Mouse (Mus musculus) embryo, embryonic 10 days (tissue): Measurements from ENCODE around the gene Ccr10.
"Not testable (repeated sequence)": the region's sequence is repeated elsewhere in the genome, so short reads cannot be mapped to it uniquely, and the experiment has no call there.

Experiments
- DNase-seq: peaks from one replicate; pipeline ENCODE4 v3.0.0-alpha.2; 2015; ENCODE audit warnings: low spot score

Ccr10 gene

DNA sequence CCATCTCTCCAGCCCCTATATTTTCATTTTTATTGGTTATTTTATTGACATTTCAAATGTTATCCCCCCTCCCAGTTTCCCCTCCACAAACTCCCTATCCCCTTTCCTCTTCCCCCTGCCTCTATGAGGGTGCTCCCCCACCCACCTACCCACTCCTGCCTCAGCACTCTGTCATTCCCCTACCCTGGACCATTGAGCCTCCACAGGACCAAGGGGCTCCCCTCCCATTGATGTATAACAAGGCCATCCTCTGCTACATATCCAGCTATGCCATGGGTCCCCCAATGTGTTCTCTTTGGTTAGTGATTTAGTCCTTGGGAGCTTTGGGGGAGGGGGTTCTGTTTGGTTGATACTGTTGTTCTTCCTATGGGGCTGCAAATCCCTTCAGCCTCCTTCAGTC lies 20.6 kb downstream of the Ccr10 start:
- DNase-seq: no peak

DNA sequence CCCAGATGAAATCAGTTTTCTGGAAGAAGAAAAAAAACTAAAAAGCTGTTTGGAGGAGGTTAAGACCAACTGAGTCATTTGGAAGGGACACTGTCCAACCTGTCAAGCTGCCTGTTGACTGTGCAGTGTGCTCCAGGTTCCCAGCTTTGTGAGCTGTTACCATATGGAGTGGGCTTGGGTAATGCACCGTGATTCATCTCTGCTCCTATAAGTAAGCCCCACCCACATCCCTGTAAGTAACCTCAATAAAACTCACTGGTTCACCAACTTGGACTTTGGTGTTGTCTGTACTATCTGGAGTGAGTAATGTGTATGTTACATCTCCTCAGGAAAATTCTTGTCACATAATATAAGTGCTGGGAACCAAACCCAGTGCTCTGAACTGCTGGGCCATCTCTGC lies 22.4 kb downstream of the Ccr10 start:
- no peak for DNase-seq

DNA sequence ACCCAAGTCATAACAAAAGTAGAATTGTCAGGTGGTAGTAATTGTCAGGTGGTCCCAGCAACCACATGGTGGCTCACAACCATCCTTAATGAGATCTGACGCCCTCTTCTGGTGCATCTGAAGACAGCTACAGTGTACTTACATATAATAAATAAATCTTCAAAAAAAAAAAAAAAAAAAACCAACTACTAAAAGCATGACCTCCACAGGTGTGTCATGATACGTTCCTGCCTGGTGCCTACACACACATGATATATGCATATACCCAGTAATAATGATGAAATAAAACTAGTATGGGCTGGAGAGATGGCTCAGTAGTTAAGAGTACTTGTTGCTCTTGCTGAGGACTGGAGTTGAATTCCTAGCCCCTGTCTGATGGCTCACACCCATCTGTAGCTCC lies 24.2 kb downstream of the Ccr10 start:
- no peak for DNase-seq

DNA sequence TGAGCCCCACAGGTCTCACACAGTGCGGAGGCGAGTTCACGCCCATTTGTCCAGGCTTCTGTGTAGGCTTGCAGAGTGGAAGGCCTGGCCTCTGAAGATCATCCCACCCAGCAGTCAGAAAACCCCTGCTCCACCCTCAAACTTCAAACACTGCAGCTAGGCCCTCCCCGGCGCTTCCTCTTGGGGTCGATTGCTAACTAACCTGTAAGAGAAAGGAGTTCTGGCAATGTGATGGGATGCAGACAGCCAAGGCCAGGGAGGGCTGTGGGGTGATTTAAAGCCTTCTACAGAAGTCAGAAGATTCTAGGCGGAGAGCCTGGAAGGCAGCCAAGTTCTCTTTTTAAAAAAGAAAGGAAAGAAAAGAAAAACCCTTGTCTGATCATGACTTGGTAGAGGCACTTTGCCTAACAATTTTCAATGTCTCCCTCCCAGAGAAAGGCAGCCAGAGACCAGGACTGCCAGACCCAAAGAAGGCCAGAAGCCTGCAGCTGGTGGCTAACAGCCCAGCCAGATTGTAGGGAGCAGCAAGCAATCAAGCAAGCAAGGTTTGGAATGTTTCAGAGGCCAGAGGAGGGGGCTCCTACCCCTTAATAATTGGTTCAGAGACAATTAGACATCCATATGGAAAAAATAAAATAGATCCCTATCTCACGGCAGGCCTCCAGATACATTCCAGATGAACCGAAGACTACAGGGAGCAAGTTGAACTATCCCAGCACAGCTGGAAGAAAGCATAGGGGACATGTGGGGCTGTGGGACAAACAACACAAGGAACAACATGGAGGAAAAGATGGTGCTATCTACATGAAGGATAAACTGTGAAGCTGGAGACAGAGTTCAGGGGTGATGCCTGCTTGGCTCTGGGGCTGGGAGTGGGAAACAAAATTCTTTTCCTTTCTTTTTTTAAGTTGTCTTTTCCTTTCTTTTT lies 25.8 kb downstream of the Ccr10 start:
- no peak for DNase-seq

DNA sequence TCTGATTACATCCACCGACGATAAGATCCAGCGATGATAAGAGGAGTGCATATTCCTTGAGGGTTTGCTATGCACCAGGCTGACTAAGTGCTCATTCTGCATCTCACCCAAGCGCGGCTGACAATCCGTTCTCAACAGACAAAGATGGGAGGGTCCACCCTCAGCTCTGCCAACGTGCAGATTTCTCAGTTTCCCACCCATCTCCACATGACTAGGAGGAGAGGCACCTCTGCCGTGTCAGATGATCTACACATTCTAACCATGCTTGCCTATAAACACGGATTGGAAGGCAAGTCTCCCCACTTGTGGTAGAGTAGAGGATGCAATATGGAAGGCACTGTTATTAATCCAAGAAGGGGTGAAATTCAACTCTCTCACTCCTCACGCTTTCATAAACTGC lies 26.5 kb downstream of the Ccr10 start:
- no peak for DNase-seq

DNA sequence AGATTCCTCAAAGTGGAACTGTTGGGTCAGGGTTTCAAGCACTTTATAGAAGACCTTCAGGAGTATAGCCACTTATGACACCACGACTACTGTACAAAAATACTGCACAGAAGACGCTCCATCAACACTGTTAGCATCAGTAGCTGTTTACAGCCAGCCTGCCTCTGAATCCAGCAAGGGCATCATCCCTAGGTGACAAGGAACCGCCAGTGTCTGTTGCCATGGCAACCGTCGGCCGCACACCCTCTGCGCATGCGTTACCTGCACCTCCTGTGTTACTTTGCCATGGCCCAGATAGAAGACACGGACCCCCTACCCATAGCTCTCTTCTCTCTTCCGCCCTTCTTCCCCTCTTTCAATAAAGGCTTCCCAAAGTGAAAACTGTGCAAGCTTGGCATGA lies 28.9 kb downstream of the Ccr10 start:
- DNase-seq: peak; percentile 70

DNA sequence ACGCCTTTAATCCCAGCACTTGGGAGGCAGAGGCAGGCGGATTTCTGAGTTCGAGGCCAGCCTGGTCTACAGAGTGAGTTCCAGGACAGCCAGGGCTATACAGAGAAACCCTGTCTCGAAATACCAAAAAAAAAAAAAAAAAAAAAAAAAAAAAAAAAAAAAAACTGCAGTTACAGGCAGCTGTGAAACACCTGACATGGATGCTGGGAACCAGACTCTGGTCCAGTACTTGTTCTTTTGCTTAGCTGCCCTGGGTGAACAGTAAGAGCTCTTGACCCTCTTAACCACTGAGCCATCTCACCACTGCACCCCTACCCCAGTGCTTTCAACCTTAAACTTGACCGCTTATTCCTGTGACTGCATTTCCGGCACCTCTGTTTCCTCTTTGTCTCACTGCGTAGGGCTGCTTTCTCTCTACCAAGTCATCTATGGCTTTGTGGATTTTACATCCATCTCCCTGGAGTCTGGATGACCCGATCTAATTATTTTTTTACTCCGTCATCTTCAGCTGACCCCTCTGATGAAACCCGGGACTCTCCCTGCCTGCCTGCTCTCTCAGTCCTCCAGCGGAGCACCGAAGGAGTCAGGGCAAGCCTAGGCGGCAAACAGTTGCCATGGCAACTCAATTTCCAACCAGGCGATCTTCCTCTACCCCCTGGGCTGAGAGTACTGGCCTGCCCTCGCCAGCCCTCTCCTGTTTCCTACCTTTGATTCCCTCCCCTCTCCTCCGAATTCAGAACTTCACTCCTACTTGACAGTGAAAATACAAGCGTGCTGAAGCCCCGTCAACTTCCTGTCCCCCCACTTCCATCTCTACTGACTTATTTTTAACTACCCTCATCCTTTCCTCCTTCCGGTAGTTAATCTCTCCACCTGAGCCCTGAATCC lies 31.7 kb downstream of the Ccr10 start:
- DNase-seq: peak; percentile 86

DNA sequence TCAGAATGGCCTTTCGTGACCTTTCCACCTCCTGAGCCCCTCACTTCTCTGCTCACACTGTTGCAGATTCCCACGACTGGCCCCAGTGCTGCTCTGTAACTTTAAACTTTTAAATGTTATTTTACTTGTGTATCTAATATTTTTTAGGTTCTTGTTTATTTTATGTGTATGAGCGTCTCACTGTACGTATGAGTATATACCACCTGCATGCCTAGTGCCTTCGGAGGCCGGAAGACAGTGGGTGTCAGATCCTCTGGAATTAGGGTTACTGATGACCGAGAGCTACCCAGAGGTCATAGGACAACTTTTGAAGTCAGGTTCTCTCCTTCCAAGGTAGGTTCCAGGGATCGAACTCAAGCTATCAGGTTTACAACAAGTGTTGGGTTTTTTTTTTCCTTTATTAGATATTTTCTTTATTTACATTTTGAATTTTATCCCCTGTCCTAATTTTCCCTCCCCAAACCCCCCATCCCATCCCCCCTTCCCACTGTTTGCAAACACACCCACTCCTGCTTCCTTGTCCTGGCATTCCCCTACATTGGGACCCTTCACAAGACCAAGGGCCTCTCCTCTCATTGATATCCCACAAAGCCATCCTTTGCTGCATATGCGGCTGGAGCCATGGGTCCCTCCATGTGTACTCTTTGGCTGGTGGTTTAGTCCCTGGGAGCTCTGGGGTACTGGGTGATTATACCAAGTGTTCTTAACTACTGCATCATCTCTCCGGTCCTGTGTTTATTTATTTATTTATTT lies 32.9 kb downstream of the Ccr10 start:
- no peak for DNase-seq

DNA sequence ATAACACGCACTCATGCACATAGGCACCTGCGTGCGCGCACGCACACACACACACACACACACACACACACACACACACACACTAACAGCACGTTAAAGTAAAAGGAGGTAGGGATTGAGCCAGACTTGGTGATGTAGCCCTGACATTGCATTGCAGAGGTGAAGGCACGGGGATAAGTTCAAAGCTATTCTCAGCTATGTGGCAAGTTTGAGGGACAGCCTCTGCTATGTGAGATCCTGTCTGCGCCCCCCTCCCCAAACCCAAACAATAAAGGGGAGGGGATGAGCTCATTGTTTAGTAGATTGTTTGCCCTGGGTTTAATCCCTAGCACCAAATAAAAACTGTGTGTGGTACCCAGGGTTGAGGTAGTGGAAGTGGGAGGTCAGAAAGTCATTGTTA lies 34.2 kb downstream of the Ccr10 start:
- no peak for DNase-seq

DNA sequence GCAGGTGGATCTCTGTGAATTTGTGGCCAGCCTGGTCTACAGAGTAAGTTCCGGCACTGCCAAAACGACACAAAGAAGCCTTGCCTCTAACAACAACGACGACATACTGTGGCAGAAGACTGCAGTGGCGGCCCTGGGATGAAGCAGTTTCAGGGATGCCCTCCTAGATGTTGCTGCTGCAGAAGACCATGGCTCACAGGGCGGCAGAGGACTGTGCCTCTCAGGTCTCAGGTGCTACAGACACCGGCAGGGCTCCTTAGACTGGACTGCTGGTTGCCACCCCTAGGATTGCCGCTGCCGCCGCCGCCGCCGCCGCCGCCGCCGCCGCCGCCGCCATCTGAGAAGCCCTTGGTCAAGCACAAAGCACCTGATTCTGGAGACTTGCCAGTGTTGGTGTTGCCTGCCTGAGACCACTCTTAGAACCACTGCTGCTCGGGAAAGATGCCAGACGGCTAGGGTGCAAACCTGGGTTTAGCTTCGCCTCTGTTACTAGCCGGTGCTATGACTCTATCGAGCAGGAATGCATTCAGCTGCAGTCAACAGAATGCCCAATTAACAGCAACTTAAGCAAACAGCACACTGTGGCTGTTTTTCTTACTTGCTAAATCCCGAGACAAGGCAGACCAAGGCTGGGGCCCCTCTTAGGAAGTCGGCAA lies 35.0 kb downstream of the Ccr10 start:
- DNase-seq: peak; percentile 21

DNA sequence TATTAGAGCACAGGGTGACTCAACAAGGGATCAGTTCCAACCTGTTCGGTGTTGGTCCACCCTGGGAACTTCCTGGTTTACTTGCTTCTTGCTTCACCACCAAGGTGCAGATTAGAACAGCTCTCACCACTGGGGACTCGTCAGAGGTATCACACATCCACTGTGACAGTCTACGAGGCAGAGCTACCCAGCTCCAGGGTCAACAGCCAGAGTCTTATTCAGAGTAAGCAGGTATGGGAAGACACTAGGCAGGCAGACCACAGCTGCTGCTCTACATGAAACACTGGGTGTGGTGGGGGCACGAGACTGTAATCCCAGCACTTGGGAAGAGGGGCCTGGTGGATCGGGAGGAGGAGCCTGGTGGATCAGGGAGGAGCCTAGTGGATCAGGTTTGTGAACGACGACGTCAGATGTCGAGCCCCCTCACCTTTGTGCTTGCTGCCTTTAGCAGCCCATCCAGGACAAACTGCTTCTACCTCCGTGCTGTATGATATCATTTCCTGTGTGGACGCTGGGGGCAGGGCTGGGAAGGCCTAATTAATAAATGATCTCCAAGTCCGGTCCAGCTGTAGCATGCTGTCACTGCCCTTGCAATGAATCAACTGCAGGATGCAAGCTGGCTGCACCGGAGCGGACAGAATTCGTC lies 36.6 kb downstream of the Ccr10 start:
- DNase-seq: peak; percentile 71

DNA sequence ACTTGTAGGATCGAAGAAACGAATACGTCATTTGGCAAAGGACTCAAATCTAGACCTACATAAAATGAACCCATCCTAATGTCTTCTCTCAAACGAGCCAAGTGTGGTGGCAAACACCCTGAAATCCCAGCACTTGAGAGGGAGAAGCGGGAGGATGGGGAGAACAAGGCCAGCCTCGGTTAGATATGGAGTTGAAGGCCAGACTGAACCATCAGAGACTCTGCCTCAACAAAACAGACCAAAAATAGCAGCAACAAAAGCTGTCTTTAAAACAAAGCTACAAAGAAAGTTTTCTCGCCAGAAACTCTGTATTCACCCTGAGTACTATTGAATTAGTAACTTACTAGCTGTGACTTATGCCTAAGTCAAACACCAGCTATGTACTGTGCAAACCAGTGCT lies 38.2 kb downstream of the Ccr10 start:
- DNase-seq: no peak

DNA sequence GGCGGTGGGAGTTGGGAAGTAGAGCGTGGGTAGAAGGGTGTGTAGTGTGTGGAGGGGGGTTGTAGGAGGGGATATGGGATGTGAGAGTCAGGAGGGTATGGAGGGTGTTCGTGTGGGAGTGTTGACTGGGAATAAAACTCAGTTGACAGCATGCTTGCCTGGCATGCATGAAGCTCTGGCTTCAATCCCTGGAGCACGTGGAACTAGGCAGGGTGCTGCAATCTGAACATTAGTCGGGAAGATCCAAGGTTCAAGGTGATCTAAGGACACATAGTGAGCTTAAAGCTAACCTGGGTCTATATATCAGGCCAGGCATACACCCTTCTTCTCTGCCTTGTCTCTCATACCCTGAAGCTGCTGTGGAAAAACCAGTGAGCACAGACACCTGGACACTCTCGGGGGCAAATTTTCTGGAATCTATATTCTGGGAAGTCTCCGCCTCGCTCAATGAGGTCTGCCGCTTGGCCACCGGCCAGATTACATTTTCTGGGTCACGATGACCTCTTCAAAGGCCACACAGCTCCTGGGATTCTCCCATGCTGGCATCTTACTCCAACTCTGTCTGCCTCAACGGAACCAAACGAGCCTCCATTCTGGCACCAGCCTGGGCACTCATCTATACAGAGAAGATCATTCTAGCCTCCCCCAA lies 40.9 kb downstream of the Ccr10 start:
- DNase-seq: no peak

DNA sequence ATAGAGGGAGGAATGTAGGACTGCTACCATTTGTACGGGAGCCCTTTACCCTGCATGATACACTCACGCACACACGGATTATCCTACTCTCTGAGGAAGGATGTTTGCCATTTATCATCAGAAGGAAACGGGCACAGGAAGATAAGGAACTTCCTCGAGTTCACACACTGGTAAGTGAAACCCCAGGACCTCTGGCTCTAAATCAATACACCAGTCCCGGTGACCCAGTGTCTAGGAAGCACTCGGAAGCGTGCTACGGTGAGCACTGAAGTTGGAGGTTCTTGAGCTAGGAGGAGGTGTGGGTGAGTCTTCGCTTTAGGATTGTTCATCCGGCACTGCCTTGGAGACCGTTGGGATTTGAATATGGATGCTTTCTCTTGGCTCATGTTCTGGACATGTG lies 42.2 kb downstream of the Ccr10 start:
- DNase-seq: no peak

DNA sequence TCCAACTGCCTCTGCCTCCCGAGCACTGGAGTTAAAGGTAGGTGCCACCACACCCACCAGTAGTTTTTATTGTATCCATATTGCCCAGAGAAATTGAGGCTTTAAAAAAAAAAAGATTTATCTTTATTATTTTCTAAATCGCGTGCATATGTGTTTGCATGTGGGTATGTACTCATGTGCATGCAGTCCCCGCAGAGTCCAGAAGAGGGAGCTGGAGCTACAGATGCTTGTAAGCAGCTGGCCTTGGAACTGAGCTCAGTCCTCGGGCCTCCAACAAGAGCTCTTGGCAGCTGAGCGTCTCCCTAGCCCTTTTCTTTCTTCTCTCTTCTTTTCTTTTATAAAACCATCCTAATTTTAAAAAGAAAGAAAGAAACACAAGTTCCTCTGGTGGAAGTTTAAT lies 43.5 kb downstream of the Ccr10 start:
- peak; percentile 62 for DNase-seq

DNA sequence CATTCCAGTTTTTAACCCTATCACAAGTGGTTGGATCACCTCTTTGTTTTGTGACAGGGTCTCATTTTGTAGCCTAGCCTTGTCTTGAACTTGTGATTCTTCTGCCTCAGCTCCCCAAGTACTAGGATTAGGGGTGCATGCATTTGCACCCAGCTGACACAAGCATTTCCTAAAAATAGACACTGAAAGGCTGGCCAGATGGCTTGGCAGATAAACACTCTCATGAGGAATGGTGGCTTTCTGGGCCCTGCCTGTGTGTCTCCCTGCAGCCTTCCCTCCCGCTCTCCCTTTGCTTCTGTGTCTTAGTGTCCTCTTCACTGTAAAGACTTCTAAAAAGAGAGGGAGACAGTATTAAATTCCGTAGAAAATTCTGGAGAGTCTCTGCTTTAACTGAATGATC lies 44.1 kb downstream of the Ccr10 start:
- DNase-seq: no peak

DNA sequence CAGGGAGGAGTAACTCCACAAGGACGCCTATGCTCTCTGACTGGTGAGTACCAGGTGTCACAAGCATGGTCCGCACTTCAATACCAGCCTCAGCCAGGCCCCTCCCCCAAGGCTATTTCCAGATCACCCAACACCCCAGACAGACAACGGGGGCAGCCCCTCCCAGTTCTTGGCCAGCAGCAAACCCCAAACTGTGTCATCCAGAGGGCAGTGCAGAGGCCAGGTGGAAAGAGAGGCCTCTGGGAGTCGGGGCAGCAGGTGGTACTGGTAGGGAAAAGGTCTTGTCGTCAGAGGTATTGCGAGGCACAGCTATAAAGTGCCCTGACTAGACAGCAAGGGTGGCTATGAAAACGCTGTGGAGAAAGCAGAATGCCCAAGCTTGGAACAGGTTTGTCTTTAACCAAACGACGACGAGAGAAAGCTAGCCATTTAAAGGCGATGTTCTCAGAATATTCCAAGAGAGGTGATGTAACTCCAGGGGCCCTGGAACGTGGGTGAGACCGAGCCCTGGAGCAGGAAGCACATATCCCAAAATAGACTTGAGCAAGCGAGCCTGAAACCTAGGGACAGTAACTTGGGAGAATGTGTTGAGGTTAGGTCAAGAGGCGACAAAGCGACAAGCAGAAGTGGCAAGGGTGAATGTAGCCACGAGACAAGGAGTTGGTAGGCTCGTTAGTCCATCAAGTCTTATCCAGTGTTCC lies 45.0 kb downstream of the Ccr10 start:
- no peak for DNase-seq

DNA sequence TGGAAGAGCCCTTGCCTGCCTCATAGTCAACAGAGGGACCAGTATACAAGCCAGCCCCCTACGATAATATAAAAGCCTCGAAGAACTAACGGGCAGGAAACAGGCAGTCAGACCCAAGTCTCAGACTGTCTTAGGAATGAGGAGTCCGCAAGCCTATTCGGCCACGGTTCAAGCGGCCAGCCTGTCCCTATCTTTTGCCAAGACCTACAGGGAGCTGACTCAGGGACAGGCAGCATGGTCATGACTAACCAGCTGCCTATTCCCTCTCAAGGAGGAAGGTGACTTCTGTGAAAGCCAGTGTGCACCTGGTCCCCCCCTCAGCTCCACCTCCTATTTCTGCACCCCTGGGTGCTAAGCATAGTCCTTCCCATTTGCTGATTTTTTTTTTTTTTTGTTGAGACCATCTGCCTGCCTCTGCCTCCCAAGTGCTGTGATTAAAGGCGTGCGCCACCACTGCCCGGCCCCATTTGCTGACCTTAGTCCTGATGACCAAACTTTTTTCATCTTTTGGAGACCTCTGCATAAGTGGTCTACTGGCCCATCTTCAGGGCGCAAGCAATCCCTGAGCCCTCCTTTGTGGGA lies 46.2 kb downstream of the Ccr10 start:
- DNase-seq: no peak

DNA sequence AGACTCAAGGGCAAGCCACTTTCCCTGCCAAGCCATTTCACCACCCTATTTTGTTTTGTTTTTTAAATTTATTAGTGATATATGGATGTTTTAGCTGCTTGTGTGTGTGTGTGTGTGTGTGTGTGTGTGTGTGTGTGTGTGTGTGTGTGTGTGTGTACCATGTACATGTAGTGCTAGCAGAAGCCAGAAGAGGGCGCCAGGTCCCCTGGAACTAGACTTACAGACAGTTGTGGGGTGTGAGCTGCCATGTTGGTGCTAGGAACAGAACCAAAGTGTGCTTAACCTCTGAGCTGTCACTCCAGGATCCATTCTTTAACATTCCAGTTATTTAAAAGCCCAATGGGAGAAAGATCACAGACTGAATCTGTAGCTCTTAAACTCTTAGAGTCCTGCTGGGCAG lies 48.2 kb downstream of the Ccr10 start:
- DNase-seq: no peak

DNA sequence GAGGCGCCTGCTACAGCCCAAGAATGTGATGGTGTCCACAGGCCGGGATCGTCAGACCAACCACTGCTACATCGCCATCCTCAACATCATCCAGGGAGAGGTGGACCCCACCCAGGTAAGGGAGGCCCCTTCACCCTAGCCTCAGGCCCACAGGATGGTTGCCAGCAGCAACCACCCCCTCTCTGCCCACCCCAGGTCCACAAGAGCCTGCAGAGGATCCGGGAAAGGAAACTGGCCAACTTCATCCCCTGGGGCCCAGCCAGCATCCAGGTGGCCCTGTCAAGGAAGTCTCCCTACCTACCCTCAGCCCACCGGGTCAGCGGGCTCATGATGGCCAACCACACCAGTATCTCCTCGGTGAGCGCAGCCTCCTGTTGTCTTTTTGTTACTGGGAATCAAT lies 50.2 kb downstream of the Ccr10 start:
- not testable (repeated sequence) for DNase-seq
